Mouse (Mus musculus): ENCODE measurements around the gene Secisbp2.

Secisbp2 gene

GRCm38 (mm10) chr13:51686966-51687365 is 35.5 kb downstream of the Secisbp2 start:
- DNase-seq, result no peak

GRCm38 (mm10) chr13:51688688-51689087 is 37.2 kb downstream of the Secisbp2 start:
- DNase-seq, result no peak

DNA sequence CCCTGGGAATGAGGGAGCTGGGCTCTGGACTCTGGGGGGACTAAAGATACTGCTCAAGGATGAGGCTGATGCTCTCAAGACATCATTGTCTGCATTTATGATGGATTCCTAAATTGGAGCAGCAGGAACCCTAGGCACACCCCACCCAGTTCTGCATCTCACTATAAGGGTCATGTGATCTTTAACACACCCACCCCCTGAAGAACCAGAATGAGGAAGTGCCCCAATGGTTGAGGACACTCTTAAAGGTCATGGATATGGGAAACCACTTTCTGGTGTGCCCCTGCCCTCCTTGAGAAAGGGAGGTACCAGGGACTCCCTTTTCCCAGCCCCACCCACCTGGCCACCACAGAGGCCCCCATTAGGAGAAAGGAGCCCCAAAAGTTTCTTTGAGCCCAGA is 45.0 kb downstream of the Secisbp2 start:
- no peak for DNase-seq

- DNase-seq, result no peak
These were observed 46.0 kb downstream of the Secisbp2 start for GRCm38 (mm10) chr13:51697455-51697854.

- no peak for DNase-seq
These were observed 46.4 kb downstream of the Secisbp2 start for GRCm38 (mm10) chr13:51697897-51698296.

DNA sequence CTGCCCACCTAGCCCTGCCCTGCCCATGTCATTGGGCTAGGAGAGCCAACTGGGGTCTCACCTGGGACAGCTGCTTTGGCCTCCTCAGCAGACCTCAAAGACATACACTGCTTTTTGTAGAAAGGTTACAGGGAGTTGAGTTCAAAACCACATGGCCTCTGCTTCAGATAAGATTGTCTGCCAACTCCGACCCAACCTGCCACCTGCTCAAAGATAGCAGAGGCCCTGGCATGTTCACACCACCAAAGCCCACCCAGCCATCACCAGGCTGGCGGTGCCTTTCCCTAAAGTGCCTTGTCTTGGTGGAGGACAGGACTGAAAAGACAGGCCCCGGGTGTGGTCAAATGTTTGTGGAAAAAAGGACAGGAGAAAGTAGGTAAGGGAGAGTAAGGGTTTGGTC is 46.8 kb downstream of the Secisbp2 start:
- DNase-seq, result no peak

GRCm38 (mm10) chr13:51703893-51704292 is 52.4 kb downstream of the Secisbp2 start:
- no peak for DNase-seq

DNA sequence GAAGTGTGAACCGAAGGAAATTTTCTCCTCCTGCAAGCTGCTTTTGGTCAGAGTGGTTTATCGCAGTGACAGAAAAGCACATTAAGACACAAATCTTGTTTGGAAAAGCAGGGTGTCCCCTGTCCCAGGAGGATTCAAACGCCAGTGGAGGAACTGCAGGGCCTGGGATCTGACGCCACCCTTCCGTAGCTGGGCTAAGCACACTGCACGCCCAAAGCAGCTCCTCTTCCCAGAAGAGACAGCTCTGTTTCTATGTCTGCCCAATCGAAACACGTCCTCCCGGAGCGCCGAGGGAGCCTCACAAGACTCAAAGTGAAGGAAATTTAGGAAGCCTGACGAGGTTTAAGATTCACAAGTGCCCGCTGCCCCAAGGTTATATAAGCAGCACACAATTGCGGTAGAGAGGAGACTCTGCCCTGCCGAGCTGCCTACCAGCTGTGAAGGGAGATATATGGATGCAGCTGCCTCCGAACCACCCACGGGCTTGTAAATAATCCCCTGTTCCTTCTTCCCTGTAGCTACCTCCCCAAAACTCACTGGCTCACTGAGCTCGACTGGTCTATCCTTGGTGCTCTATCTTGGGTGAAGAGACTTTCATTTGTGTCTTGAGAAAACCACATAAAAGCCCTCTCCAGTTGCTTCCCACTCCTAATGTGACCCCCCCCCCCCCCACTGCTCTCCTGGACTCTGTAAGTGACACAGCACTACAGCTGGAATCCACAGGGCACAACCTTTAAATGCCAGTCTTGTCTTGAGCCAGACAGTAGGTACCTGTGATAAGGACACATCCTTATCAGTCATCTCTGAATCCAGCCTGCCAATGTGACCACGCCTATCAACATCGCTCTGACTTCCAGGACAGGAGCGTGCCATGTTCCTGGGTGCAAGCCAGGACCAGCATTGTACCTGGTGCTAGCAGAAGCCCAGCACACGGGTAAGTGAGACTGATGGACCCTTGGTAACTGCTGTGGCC is 54.7 kb downstream of the Secisbp2 start:
- no peak for DNase-seq

- peak; percentile 74 to 75 for DNase-seq
These were observed 59.2 kb downstream of the Secisbp2 start for GRCm38 (mm10) chr13:51710738-51711137.

GRCm38 (mm10) chr13:51712022-51712421 is 60.5 kb downstream of the Secisbp2 start:
- no peak for DNase-seq

- DNase-seq, result peak in 1 of 2 experiments; percentile 62
These were observed 65.1 kb downstream of the Secisbp2 start for GRCm38 (mm10) chr13:51716350-51717263.

DNA sequence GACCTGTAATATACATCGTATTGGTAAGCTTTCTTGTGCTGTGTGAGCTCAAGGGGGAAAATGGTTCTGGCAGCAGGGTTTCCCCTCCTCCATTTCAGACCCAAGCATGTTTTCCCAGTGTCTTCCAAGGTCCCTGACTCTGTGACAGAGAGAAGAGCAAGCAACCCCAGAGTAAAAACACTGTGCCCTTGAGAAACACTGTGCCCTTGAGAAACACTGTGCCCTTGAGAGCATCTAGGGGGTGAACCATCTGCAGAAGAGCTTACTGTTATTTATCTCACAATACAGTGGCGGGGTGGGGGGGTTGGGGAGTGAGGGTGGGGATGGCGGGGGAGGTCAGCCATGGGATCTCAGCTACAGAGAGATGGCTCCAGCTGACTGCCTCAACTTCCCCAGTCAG is 67.8 kb downstream of the Secisbp2 start:
- no peak for DNase-seq

DNA sequence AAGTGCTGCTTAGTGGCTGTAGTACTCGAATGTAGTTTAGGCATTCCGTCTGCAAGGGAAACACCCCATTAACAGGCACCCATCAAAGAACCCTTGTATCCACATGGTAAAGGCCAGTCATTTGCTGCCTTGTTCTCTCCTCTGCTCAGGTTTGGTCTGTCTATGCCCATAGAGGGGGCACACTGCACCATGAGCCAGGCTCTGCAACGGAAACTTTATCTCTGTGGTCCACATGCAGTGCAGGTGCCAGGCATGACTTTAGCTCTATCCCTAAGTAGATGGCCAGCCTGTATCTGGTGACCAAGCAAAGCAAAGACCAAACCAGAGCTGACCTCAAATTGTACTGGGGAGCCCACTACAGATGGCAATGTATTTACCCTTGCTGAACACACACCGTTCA is 69.1 kb downstream of the Secisbp2 start:
- DNase-seq, result no peak

DNA sequence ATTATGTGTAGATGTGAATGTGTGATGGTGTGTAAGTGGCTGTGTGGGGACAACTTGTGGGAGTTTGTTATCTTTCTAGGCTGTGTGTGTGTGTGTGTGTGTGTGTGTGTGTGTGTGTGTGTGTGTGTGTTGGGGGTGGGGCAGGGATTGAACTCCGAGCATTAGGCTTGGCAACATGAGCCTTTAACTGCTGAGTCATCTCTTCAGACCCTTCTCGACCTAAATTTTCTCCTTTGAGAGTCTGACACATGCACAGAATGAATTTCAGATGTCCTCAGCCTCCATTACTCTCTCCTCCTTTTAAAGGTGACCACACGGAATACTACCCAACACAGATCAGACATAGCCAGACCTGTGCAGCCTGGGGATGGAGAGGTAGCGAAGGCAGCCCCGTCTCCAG is 71.6 kb downstream of the Secisbp2 start:
- DNase-seq, result no peak

DNA sequence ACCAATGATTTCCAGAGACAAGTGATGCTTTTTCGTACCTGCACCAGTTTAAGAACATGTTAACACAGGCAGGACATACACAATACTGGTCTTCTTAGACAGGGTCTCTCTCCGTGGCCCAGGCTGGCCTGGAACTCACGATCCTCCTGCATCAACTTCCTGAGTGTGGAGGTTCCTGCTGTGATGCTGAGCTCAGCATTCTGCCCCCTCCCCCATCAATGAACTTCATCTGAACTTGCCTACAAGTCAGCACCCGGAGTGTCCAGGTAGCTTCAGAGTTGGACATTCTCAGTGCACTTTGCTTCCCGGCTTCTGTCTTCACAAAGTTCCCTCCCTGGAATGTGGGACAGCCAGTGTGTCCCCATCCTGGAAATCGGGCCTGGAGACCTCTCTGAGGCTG is 73.1 kb downstream of the Secisbp2 start:
- no peak for DNase-seq

DNA sequence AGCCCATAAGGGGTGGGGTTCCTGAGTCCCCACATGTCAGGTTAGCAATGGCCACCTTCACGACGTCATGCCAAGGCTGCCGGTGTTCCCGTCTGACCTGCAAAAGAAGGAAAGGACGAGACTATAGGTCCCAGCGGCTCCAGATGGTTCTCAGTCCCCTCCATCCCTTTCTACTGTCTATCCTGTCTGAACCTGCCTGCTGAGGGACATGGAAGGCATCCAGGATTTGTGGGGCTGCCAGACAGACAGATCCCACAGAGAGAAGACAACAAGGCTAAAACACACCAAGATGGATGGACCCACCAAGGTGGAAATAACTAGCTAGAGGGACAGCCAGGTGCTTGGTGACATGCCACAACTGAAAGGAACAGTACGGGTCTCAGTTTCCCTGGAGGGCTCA is 73.9 kb downstream of the Secisbp2 start:
- DNase-seq, result no peak

GRCm38 (mm10) chr13:51725926-51726574 is 74.6 kb downstream of the Secisbp2 start:
- no peak for DNase-seq

GRCm38 (mm10) chr13:51727364-51727763 is 75.9 kb downstream of the Secisbp2 start:
- peak in 1 of 2 experiments; percentile 40 for DNase-seq

GRCm38 (mm10) chr13:51729887-51730361 is 78.4 kb downstream of the Secisbp2 start:
- DNase-seq, result no peak

DNA sequence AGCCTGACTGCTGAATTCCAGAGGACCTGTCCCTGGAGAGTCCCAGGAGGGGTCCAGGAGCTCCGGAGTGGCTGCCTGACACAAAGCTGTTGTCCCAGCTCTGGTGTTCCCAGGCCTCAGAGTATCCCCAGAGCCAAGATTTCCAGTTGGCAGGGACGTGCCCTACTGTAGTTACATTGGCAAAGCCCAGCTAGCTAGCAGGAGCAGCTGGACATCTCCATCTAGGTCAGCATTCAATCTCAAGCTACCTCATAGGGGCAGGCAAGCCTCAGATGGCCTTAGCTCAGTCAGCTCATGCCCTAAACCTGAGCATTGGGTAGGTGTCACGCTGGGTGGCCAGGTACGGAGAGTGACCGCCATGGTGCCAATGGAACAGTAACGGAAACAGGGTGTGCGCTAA is 80.0 kb downstream of the Secisbp2 start:
- DNase-seq, result no peak

DNA sequence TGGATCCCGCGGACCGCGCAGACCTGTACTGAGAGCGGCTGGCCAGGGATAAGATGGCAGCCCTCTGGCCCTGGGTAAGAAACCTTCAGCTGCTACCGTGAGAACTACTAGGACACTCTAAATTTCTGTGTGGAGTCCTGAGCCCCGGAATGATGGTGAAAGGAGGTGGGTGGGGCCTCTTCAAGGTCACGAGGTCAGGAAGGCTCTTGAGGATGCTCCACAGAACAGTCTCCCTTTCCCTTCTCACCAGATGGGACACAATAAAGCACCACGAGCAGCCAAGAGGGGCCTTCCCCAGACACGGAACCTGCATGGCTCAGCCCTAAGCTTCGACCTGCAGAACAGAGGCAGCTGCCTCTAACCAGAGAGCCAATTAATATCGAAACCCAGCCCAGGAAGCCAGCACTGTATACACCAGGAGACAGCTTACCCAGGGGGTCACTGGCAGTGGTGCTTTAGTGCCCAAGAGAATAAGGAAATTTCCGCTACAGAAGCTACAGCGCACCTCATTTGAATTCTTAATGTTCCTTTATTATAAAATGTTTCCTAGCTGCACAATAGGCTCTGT is 80.7 kb downstream of the Secisbp2 start:
- DNase-seq, result no peak
